Mouse (Mus musculus): Measurements from ENCODE around the gene Kpna4. TPM values are rescaled to one million over a fixed set of nuclear protein-coding genes. Genes with fewer than 3 reads are reported as not detected.

Kpna4 gene
- polyA plus RNA-seq, 1 experiment: 13.1 TPM

DNA sequence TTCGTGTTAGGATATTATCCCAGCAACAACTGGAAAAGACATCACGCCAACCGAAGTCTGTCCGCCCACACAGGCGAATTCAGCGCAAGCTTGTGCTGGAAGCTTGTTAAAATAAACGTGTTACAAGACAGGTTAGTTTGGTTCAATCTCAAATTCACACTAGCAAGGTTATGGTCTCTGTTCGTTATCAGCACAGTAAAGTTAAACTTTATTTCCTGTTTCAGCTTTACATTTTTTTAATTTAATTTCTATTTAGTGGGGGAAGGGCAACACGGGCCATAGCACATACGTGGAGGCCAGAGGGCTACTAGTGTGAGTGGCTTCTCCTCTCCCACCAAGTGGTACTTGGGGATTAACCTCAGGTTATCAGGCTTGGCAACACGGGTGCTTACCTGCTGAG is 75.0 kb downstream of the Kpna4 start:
- Histone ChIP-seq H3K4me1 (ENCODE audit: control insufficient read depth, insufficient read depth, low read length) (no peaks in the 10 kb centered on the region), H3K4me3 (replicated peaks; ENCODE audit: extremely low read depth, low read depth, low read length) (no peak overlapping the region)
- TF ChIP-seq POLR2A (IDR thresholded peaks at IDR 0.05; ENCODE audit: borderline replicate concordance, extremely low read depth, low read depth, low read length) (no peak), CTCF (IDR thresholded peaks at IDR 0.05; ENCODE audit: insufficient read depth, low read length) (no peak)
- DNase-seq: no peak
- 84% methylated on average over 11 of the region's 11 CpGs for WGBS

DNA sequence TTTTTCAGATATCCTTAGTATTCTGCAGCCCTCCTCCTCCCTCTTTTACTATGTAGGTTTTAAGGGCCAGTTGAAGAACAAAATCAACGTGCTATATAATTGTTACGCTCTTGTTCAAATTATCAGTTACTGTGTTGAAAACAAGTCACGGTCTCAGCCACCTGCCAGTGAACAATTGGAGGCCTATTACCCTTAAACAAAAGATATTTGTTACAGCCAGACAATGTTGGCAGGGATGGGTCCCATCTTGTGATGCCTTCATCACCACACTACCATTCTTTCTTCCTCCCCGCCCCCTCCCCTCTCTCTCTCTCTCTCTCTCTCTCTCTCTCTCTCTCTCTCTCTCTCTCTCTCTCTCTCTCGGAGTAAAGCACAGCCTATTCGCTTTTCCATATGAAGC is 77.9 kb downstream of the Kpna4 start:
- TF ChIP-seq CTCF (IDR thresholded peaks at IDR 0.05; ENCODE audit: insufficient read depth, low read length): no peak
- no peak for TF ChIP-seq POLR2A (IDR thresholded peaks at IDR 0.05; ENCODE audit: borderline replicate concordance, extremely low read depth, low read depth, low read length)
- no peak for DNase-seq
- 89% methylated on average over 6 of the region's 6 CpGs for WGBS

DNA sequence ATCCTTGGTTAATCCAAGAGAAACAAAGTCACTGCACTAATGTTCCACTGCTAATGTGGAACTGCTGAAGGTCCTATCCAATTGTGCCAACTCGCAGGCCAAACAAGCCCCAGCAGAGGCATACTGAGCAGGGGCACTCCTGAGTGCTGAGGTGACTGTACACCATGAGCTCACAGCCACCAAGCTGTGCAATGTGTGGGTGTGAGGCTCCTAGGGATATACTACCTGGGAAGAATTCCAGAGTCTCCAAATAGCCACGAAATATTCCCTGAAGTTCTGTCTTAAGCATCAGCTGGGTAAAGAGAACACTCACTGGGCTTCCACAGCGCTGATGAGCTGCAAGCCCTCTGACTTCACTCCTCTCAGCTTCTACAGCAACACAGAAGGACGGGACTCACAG is 79.2 kb downstream of the Kpna4 start:
- DNase-seq: no peak
- 85% methylated on average over 4 of the region's 4 CpGs for whole genome bisulfite sequencing

More for the DNA sequence above, 77.9 kb downstream of the Kpna4 start:
- H3K4me3 ChIP-seq (replicated peaks; ENCODE audit: extremely low read depth, low read depth, low read length): no peak overlapping the region
- peaks cover under 1% of the 10 kb centered on the region; the same call in 1 of the 2 replicates for H3K4me1 ChIP-seq (ENCODE audit: control insufficient read depth, insufficient read depth, low read length)

DNA sequence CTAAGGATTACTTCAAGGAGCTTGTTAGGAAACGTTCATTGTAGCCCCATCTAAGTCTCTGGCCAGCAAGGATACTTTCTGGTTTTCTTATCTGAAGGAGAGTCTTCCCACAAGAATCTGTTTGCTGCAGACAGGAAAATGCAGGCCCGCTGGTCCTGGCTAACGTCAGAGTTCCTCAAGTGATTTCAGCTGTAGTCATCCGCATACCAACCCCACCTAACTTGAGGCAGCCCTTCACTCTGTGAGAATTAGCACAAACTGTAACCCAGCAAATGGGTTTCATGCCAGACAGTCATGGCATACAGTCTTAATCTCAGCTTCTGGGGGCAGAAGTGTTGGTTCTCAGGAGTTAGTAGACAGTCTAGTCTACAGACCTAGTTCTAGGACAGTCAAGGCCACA is 80.4 kb downstream of the Kpna4 start:
- DNase-seq: no peak
- no peak for TF ChIP-seq CTCF (IDR thresholded peaks at IDR 0.05; ENCODE audit: insufficient read depth, low read length)
- no peak for TF ChIP-seq POLR2A (IDR thresholded peaks at IDR 0.05; ENCODE audit: borderline replicate concordance, extremely low read depth, low read depth, low read length)
- 69% methylated on average over 4 of the region's 4 CpGs for WGBS
- peaks cover 2% of the 10 kb centered on the region; the same call in 1 of the 2 replicates for H3K4me1 ChIP-seq (ENCODE audit: control insufficient read depth, insufficient read depth, low read length)
- no peak overlapping the region for H3K4me3 ChIP-seq (replicated peaks; ENCODE audit: extremely low read depth, low read depth, low read length)

More for the DNA sequence above, 79.2 kb downstream of the Kpna4 start:
- TF ChIP-seq POLR2A (IDR thresholded peaks at IDR 0.05; ENCODE audit: borderline replicate concordance, extremely low read depth, low read depth, low read length) (no peak), CTCF (IDR thresholded peaks at IDR 0.05; ENCODE audit: insufficient read depth, low read length) (no peak)
- H3K4me1 ChIP-seq (ENCODE audit: control insufficient read depth, insufficient read depth, low read length): peaks cover 2% of the 10 kb centered on the region; the same call in 1 of the 2 replicates
- no peak overlapping the region for H3K4me3 ChIP-seq (replicated peaks; ENCODE audit: extremely low read depth, low read depth, low read length)

DNA sequence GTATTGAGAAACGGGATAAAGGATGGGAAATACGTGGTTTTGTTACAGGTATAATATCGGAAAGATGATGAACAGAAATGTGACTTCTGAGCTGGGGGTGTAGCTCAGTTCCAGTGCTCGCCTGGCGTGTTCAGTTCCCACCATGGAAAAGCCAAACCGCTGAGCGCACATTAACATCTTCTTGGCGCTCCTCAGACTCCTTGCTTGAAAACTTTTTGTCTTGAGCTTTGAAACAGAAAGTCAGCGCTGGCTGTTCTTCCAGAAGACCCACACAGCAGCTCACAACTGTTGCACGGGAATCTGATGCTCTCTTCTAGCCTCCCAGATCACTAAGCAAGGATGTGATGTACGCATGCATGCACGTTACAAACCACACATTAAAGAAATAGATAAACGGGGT is 81.2 kb downstream of the Kpna4 start:
- Histone ChIP-seq H3K4me1 (ENCODE audit: control insufficient read depth, insufficient read depth, low read length) (peaks cover 2% of the 10 kb centered on the region), H3K4me3 (replicated peaks; ENCODE audit: extremely low read depth, low read depth, low read length) (no peak overlapping the region)
- TF ChIP-seq POLR2A (IDR thresholded peaks at IDR 0.05; ENCODE audit: borderline replicate concordance, extremely low read depth, low read depth, low read length): no peak
- no peak for TF ChIP-seq CTCF (IDR thresholded peaks at IDR 0.05; ENCODE audit: insufficient read depth, low read length)
- 31% methylated on average over 13 of the region's 13 CpGs for WGBS
- no peak for DNase-seq

DNA sequence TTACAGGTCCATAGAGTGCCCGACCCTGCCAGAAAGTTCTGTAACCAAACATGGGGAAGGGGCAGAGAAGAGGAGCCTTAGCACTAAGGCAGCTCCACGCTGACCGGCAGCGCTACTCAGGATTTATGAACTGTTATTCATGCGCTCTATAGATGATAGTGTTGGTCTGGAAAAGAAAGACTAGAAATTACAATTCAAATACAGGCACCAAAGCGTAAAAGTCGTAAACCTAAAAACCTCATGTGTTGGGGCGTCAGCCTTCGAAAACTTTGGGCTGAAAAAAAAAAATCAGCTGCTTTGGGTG is 81.6 kb downstream of the Kpna4 start:
- H3K4me3 ChIP-seq (replicated peaks; ENCODE audit: extremely low read depth, low read depth, low read length): peak overlapping the region; percentile 66
- peaks cover 2% of the 10 kb centered on the region for H3K4me1 ChIP-seq (ENCODE audit: control insufficient read depth, insufficient read depth, low read length)
- no peak for DNase-seq
- TF ChIP-seq CTCF (IDR thresholded peaks at IDR 0.05; ENCODE audit: insufficient read depth, low read length) (no peak), POLR2A (IDR thresholded peaks at IDR 0.05; ENCODE audit: borderline replicate concordance, extremely low read depth, low read depth, low read length) (no peak)
- WGBS: 5% methylated on average over 9 of the region's 9 CpGs

DNA sequence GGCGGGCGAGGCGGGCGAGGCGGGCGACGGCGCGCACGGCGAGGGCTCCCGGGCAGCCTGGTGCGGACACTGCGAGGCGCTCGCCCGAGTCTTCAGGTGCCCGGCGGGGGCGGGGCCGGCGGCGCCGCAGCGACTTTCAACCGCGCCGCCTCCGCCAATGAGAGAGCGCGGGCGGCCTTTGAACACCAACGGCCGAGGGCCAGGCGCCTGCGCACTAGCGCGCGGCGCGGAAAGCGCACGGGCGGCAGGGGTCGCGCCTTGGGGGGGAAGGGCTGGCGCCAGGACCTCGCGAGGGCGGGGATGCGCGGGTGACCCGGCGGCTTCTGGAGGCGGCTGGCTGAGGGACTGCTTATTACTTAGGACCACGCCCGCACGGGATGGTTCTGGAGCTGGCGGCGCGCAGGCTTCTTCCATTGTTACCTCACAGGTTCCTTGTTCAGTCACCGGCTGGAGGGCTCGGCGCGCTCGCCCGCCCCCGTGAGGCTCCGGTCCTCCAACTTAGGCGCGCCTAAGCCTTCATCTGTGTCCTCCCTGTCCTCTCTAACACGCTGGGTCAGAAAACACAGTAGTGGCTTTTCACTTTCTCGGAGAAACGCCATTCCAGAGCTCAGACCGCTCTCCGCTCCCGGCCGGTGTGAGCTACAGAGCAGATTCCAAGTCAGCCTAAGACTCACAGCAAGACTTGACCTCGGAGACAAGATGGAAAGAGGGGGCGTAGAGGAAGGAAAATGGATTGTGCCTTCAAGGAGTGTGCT is 82.1 kb downstream of the Kpna4 start, which contains the start of gene Trim59:
TSS of gene Trim59 (minus strand) at position 111 of the 755 bp plus-strand sequence.
- H3K4me1 ChIP-seq (ENCODE audit: control insufficient read depth, insufficient read depth, low read length): peaks cover 2% of the 10 kb centered on the region
- 1% methylated on average over 79 of the region's 80 CpGs for whole genome bisulfite sequencing
- peak; percentile 84 for DNase-seq
- TF ChIP-seq POLR2A (IDR thresholded peaks at IDR 0.05; ENCODE audit: borderline replicate concordance, extremely low read depth, low read depth, low read length) (no peak), CTCF (IDR thresholded peaks at IDR 0.05; ENCODE audit: insufficient read depth, low read length) (no peak)
- peak within 1 kb of the TSS; percentile 66 for H3K4me3 ChIP-seq (replicated peaks; ENCODE audit: extremely low read depth, low read depth, low read length)

DNA sequence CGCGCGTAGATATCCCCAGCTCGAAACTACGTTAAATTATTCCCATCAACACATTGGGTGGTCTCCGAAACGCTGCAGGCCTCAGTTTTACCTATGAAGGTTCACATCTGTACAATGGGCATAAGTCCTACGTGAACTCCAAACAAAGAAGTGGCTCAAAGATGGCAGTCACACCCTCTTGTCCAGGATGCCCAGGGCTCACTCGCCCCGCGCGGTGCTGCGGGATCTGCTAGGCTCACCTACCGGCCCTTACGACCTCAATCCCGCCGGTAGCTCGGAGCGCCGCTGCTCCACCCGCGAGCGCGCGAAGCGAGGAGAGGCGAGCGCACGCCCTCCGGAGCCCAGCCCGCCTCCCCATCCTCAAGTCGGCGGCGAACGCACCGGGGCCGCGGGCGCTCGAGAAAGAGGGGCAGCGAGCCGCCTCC is 82.7 kb downstream of the Kpna4 start:
- TF ChIP-seq CTCF (IDR thresholded peaks at IDR 0.05; ENCODE audit: insufficient read depth, low read length): no peak
- no peak for TF ChIP-seq POLR2A (IDR thresholded peaks at IDR 0.05; ENCODE audit: borderline replicate concordance, extremely low read depth, low read depth, low read length)
- Histone ChIP-seq H3K4me1 (ENCODE audit: control insufficient read depth, insufficient read depth, low read length) (peaks cover 2% of the 10 kb centered on the region), H3K4me3 (replicated peaks; ENCODE audit: extremely low read depth, low read depth, low read length) (peak overlapping the region; percentile 66)
- no peak for DNase-seq
- under 1% methylated on average over 42 of the region's 42 CpGs for WGBS

DNA sequence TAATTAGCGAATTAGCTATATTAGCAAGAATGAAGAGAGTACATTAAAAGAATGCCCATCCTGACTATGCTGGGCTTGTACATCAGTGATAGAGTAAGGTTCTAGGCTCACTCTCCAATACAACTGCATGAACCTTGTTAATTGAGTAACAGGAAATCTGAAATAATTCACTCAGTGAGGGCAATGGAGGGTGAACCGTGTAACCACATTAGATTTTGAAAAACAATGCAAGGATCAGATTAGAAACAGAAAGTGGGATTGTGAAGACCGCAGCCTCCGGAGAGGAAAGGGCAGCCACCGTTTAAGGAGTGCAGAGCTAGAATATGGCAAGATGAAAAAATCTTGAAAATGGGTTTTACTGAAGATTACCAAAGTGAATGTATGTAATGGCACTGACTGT is 85.6 kb downstream of the Kpna4 start:
- WGBS: 47% methylated on average over 5 of the region's 5 CpGs
- DNase-seq: no peak
- Histone ChIP-seq H3K4me1 (ENCODE audit: control insufficient read depth, insufficient read depth, low read length) (peaks cover 2% of the 10 kb centered on the region), H3K4me3 (replicated peaks; ENCODE audit: extremely low read depth, low read depth, low read length) (no peak overlapping the region)
- no peak for TF ChIP-seq POLR2A (IDR thresholded peaks at IDR 0.05; ENCODE audit: borderline replicate concordance, extremely low read depth, low read depth, low read length)
- no peak for TF ChIP-seq CTCF (IDR thresholded peaks at IDR 0.05; ENCODE audit: insufficient read depth, low read length)

DNA sequence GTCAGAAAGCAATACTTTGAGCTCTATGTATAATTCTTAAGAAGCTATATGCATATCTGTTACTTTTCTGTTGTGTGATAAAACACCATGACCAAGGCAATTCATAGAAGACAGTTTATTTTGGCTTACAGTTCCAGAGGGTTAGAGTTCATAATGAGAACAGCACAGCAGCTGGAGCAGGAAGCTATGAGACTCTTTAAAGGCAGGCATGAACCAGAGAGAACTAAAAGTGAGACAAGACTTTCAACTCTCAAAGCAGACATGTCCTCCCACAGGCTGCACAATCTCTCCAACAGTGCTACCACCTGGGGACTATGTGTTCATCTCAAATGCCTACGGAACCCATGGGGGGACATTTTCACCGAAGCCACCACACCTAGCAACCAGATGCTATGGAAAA is 86.8 kb downstream of the Kpna4 start:
- DNase-seq: no peak
- H3K4me3 ChIP-seq (replicated peaks; ENCODE audit: extremely low read depth, low read depth, low read length): no peak overlapping the region
- TF ChIP-seq CTCF (IDR thresholded peaks at IDR 0.05; ENCODE audit: insufficient read depth, low read length): no peak
- TF ChIP-seq POLR2A (IDR thresholded peaks at IDR 0.05; ENCODE audit: borderline replicate concordance, extremely low read depth, low read depth, low read length): no peak
- peaks cover 2% of the 10 kb centered on the region; the same call in 1 of the 2 replicates for H3K4me1 ChIP-seq (ENCODE audit: control insufficient read depth, insufficient read depth, low read length)
- WGBS: 91% methylated on average over 2 of the region's 2 CpGs

Measured in lung, adult 2 months (tissue).